Mouse (Mus musculus): ENCODE results near the gene Osbpl9.
A peak's percentile ranks its signal among the peaks of the same experiment; 100 is the strongest.

The Osbpl9 gene

GRCm38 (mm10) chr4:109207524-109207923 lies 5.5 kb upstream of the Osbpl9 start:
- DNase-seq (ENCODE audit: low read depth, low spot score) = no peak

GRCm38 (mm10) chr4:109204416-109204815 lies 2.3 kb upstream of the Osbpl9 start:
- no peak for DNase-seq (ENCODE audit: low read depth, low spot score)

- no peak for DNase-seq (ENCODE audit: low read depth, low spot score)
These were observed 1.9 kb upstream of the Osbpl9 start for GRCm38 (mm10) chr4:109203931-109204330.

- no peak for DNase-seq (ENCODE audit: low read depth, low spot score)
These were observed 3.0 kb downstream of the Osbpl9 start for GRCm38 (mm10) chr4:109199069-109199468.

GRCm38 (mm10) chr4:109195900-109196629 lies 6.0 kb downstream of the Osbpl9 start:
- DNase-seq (ENCODE audit: low read depth, low spot score) = no peak

- DNase-seq (ENCODE audit: low read depth, low spot score) = no peak
These were observed 8.2 kb downstream of the Osbpl9 start for GRCm38 (mm10) chr4:109193886-109194285.

GRCm38 (mm10) chr4:109191598-109191997 lies 10.5 kb downstream of the Osbpl9 start:
- no peak for DNase-seq (ENCODE audit: low read depth, low spot score)

GRCm38 (mm10) chr4:109185616-109186405 lies 16.3 kb downstream of the Osbpl9 start:
- no peak for DNase-seq (ENCODE audit: low read depth, low spot score)

- no peak for DNase-seq (ENCODE audit: low read depth, low spot score)
These were observed 26.4 kb downstream of the Osbpl9 start for GRCm38 (mm10) chr4:109175677-109176076.

GRCm38 (mm10) chr4:109173775-109174440 lies 28.2 kb downstream of the Osbpl9 start:
- peak; percentile 29 for DNase-seq (ENCODE audit: low read depth, low spot score)

- no peak for DNase-seq (ENCODE audit: low read depth, low spot score)
These were observed 28.7 kb downstream of the Osbpl9 start for GRCm38 (mm10) chr4:109173369-109173768.

GRCm38 (mm10) chr4:109165521-109166173 lies 36.4 kb downstream of the Osbpl9 start:
- DNase-seq (ENCODE audit: low read depth, low spot score) = peak; percentile 83

- DNase-seq (ENCODE audit: low read depth, low spot score) = no peak
These were observed 45.4 kb downstream of the Osbpl9 start for GRCm38 (mm10) chr4:109156481-109157261.

GRCm38 (mm10) chr4:109156073-109156472 lies 46.0 kb downstream of the Osbpl9 start:
- no peak for DNase-seq (ENCODE audit: low read depth, low spot score)

- DNase-seq (ENCODE audit: low read depth, low spot score) = peak; percentile 98
These were observed 51.9 kb downstream of the Osbpl9 start for GRCm38 (mm10) chr4:109150214-109150613.

- DNase-seq (ENCODE audit: low read depth, low spot score) = no peak
These were observed 52.7 kb downstream of the Osbpl9 start for GRCm38 (mm10) chr4:109149411-109149810.

GRCm38 (mm10) chr4:109147278-109148038 lies 54.6 kb downstream of the Osbpl9 start:
- DNase-seq (ENCODE audit: low read depth, low spot score) = peak; percentile 79

GRCm38 (mm10) chr4:109143091-109143490 lies 59.0 kb downstream of the Osbpl9 start:
- no peak for DNase-seq (ENCODE audit: low read depth, low spot score)

- no peak for DNase-seq (ENCODE audit: low read depth, low spot score)
These were observed 63.5 kb downstream of the Osbpl9 start for GRCm38 (mm10) chr4:109138551-109138950.

- no peak for DNase-seq (ENCODE audit: low read depth, low spot score)
These were observed 65.5 kb downstream of the Osbpl9 start for GRCm38 (mm10) chr4:109136475-109137125.
